Mouse (Mus musculus): Measurements from ENCODE around the gene Mb21d2. TPM values are rescaled to one million over a fixed set of nuclear protein-coding genes. Genes with fewer than 3 reads are reported as not detected.

The Mb21d2 gene
- polyA plus RNA-seq, 1 experiment from 2014 or later, result 8.1 TPM

- H3K4me3 ChIP-seq (ENCODE audit: low read depth, low read length), result no peak overlapping the region
- no peaks in the 10 kb centered on the region for H3K27me3 ChIP-seq (ENCODE audit: control insufficient read depth, insufficient read depth, low read length)
- H3K4me2 ChIP-seq (ENCODE audit: low read depth, severe bottlenecking), result no peak overlapping the region
- peaks cover 2% of the 10 kb centered on the region; the same call in 1 of the 2 replicates for H3K36me3 ChIP-seq (ENCODE audit: control insufficient read depth, insufficient read depth, low read length)
- no peaks in the 10 kb centered on the region for H3K9me3 ChIP-seq (ENCODE audit: control insufficient read depth, low read length)
- ATAC-seq (ENCODE audit: insufficient number of reproducible peaks, low FRiP score, low TSS enrichment, low read depth) (no peak), DNase-seq (ENCODE audit: low spot score) (no peak)
- H3K9ac ChIP-seq (ENCODE audit: low read length), result no peak overlapping the region
- H3K4me1 ChIP-seq (ENCODE audit: control insufficient read depth, insufficient read depth, low read length), result no peaks in the 10 kb centered on the region
- no peak overlapping the region for H3K27ac ChIP-seq (replicated peaks; ENCODE audit: low read depth, low read length)
- WGBS, result 95% methylated on average over 8 of the region's 8 CpGs
These were observed 104.7 kb downstream of the Mb21d2 start for GRCm38 (mm10) chr16:28824781-28825180.

GRCm38 (mm10) chr16:28821774-28822173, 107.7 kb downstream of the Mb21d2 start:
- no peak overlapping the region for H3K27ac ChIP-seq (replicated peaks; ENCODE audit: low read depth, low read length)
- no peaks in the 10 kb centered on the region for H3K4me1 ChIP-seq (ENCODE audit: control insufficient read depth, insufficient read depth, low read length)
- WGBS, result 55% methylated on average over 6 of the region's 6 CpGs
- DNase-seq (ENCODE audit: low spot score) (no peak), ATAC-seq (ENCODE audit: insufficient number of reproducible peaks, low FRiP score, low TSS enrichment, low read depth) (no peak)
- no peak overlapping the region for H3K4me2 ChIP-seq (ENCODE audit: low read depth, severe bottlenecking)
- no peaks in the 10 kb centered on the region for H3K27me3 ChIP-seq (ENCODE audit: control insufficient read depth, insufficient read depth, low read length)
- H3K9me3 ChIP-seq (ENCODE audit: control insufficient read depth, low read length), result no peaks in the 10 kb centered on the region
- H3K9ac ChIP-seq (ENCODE audit: low read length), result no peak overlapping the region
- no peak overlapping the region for H3K4me3 ChIP-seq (ENCODE audit: low read depth, low read length)
- H3K36me3 ChIP-seq (ENCODE audit: control insufficient read depth, insufficient read depth, low read length), result no peaks in the 10 kb centered on the region

- Histone ChIP-seq H3K9ac (ENCODE audit: low read length) (no peak overlapping the region), H3K27ac (replicated peaks; ENCODE audit: low read depth, low read length) (no peak overlapping the region), H3K4me1 (ENCODE audit: control insufficient read depth, insufficient read depth, low read length) (no peaks in the 10 kb centered on the region), H3K9me3 (ENCODE audit: control insufficient read depth, low read length) (no peaks in the 10 kb centered on the region), H3K4me3 (ENCODE audit: low read depth, low read length) (no peak overlapping the region), H3K4me2 (ENCODE audit: low read depth, severe bottlenecking) (no peak overlapping the region), H3K36me3 (ENCODE audit: control insufficient read depth, insufficient read depth, low read length) (no peaks in the 10 kb centered on the region), H3K27me3 (ENCODE audit: control insufficient read depth, insufficient read depth, low read length) (no peaks in the 10 kb centered on the region)
- ATAC-seq (ENCODE audit: insufficient number of reproducible peaks, low FRiP score, low TSS enrichment, low read depth) (no peak), DNase-seq (ENCODE audit: low spot score) (no peak)
- 60% methylated on average over 5 of the region's 5 CpGs for whole genome bisulfite sequencing
These were observed 110.7 kb downstream of the Mb21d2 start for GRCm38 (mm10) chr16:28818749-28819285.

- Histone ChIP-seq H3K9ac (ENCODE audit: low read length) (no peak overlapping the region), H3K27me3 (ENCODE audit: control insufficient read depth, insufficient read depth, low read length) (no peaks in the 10 kb centered on the region), H3K9me3 (ENCODE audit: control insufficient read depth, low read length) (no peaks in the 10 kb centered on the region), H3K4me2 (ENCODE audit: low read depth, severe bottlenecking) (no peak overlapping the region), H3K4me3 (ENCODE audit: low read depth, low read length) (no peak overlapping the region), H3K36me3 (ENCODE audit: control insufficient read depth, insufficient read depth, low read length) (no peaks in the 10 kb centered on the region), H3K4me1 (ENCODE audit: control insufficient read depth, insufficient read depth, low read length) (no peaks in the 10 kb centered on the region), H3K27ac (replicated peaks; ENCODE audit: low read depth, low read length) (no peak overlapping the region)
- DNase-seq (ENCODE audit: low spot score) (no peak), ATAC-seq (ENCODE audit: insufficient number of reproducible peaks, low FRiP score, low TSS enrichment, low read depth) (no peak)
- 89% methylated on average over 1 of the region's 1 CpGs for whole genome bisulfite sequencing
These were observed 116.2 kb downstream of the Mb21d2 start for GRCm38 (mm10) chr16:28813290-28813689.

- H3K27ac ChIP-seq (replicated peaks; ENCODE audit: low read depth, low read length), result no peak overlapping the region
- no peak for ATAC-seq (ENCODE audit: insufficient number of reproducible peaks, low FRiP score, low TSS enrichment, low read depth)
- H3K4me1 ChIP-seq (ENCODE audit: control insufficient read depth, insufficient read depth, low read length), result no peaks in the 10 kb centered on the region
- H3K9me3 ChIP-seq (ENCODE audit: control insufficient read depth, low read length), result no peaks in the 10 kb centered on the region
- DNase-seq (ENCODE audit: low spot score), result no peak
- H3K9ac ChIP-seq (ENCODE audit: low read length), result no peak overlapping the region
- H3K4me3 ChIP-seq (ENCODE audit: low read depth, low read length), result no peak overlapping the region
- no peaks in the 10 kb centered on the region for H3K27me3 ChIP-seq (ENCODE audit: control insufficient read depth, insufficient read depth, low read length)
- H3K36me3 ChIP-seq (ENCODE audit: control insufficient read depth, insufficient read depth, low read length), result no peaks in the 10 kb centered on the region
- no peak overlapping the region for H3K4me2 ChIP-seq (ENCODE audit: low read depth, severe bottlenecking)
- 57% methylated on average over 1 of the region's 1 CpGs for WGBS
These were observed 120.4 kb downstream of the Mb21d2 start for GRCm38 (mm10) chr16:28809089-28809488.

GRCm38 (mm10) chr16:28793115-28793514, 136.4 kb downstream of the Mb21d2 start:
- Histone ChIP-seq H3K4me3 (ENCODE audit: low read depth, low read length) (no peak overlapping the region), H3K4me2 (ENCODE audit: low read depth, severe bottlenecking) (no peak overlapping the region), H3K27me3 (ENCODE audit: control insufficient read depth, insufficient read depth, low read length) (no peaks in the 10 kb centered on the region), H3K9me3 (ENCODE audit: control insufficient read depth, low read length) (no peaks in the 10 kb centered on the region), H3K27ac (replicated peaks; ENCODE audit: low read depth, low read length) (no peak overlapping the region), H3K4me1 (ENCODE audit: control insufficient read depth, insufficient read depth, low read length) (no peaks in the 10 kb centered on the region), H3K9ac (ENCODE audit: low read length) (no peak overlapping the region), H3K36me3 (ENCODE audit: control insufficient read depth, insufficient read depth, low read length) (no peaks in the 10 kb centered on the region)
- WGBS, result 4% methylated on average over 4 of the region's 4 CpGs
- no peak for ATAC-seq (ENCODE audit: insufficient number of reproducible peaks, low FRiP score, low TSS enrichment, low read depth)
- peak; percentile 71 for DNase-seq (ENCODE audit: low spot score)

Other genes with a start within 250 kb of the Mb21d2 start
- gene Fgf12, start 176.6 kb downstream of the Mb21d2 start, polyA plus RNA-seq (2014; fragmentation: Nextera tagmentation; extraction: Ambion mirVana), result 1.0 and 2.5 TPM in 2 replicates